In genomic region chr16:20097711-20098374, GRCm38 (mm10) we compare ENCODE assay signal across 8 mouse cellular contexts. TPM values are rescaled to one million over a fixed set of nuclear protein-coding genes. Genes with fewer than 3 reads are reported as not detected.
DNase-seq lines count a peak whose midpoint lies in the region; ATAC-seq and TF ChIP-seq lines count a peak whose summit lies in the region.

No protein-coding gene starts in this region.

- DNase-seq in 416B (ENCODE audit: low read depth): peak; percentile 95
- peak; percentile 98 for DNase-seq in heart, embryonic 10.5 days (ENCODE audit: low spot score)
- peak; percentile 93 for DNase-seq in liver
- DNase-seq in spleen, postnatal 4 days (ENCODE audit: low spot score in 2 of 2): peak; percentile 93 to 95

- H3K4me1 ChIP-seq in bone marrow, adult 2 months (ENCODE audit: control insufficient read depth, insufficient read depth, low read length): no peaks in the 10 kb centered on the region
- H3K4me1 ChIP-seq in embryonic facial prominence, embryonic 15.5 days: no peaks in the 10 kb centered on the region
- no peaks in the 10 kb centered on the region for H3K4me1 ChIP-seq in heart, embryonic 10.5 days
- H3K4me1 ChIP-seq in kidney, embryonic 15.5 days: peaks cover 9% of the 10 kb centered on the region; the same call in 1 of the 2 replicates

- H3K4me3 ChIP-seq in bone marrow, adult 2 months (replicated peaks; ENCODE audit: control insufficient read depth, low read depth, low read length): peak overlapping the region; percentile 92
- peak overlapping the region; percentile 87 for H3K4me3 ChIP-seq in embryonic facial prominence, embryonic 15.5 days (replicated peaks)
- H3K4me3 ChIP-seq in heart, embryonic 10.5 days: peak overlapping the region; percentile 74
- peak overlapping the region; percentile 99 for H3K4me3 ChIP-seq in kidney, embryonic 15.5 days (replicated peaks)

- H3K9me3 ChIP-seq in embryonic facial prominence, embryonic 15.5 days (replicated peaks): 0 out of 2 replicates have a peak, but pooled peaks cover 4% of the 10 kb centered on the region
- no peaks in the 10 kb centered on the region for H3K9me3 ChIP-seq in heart, embryonic 10.5 days
- no peaks in the 10 kb centered on the region; the same call in 1 of the 2 replicates for H3K9me3 ChIP-seq in kidney, embryonic 15.5 days (replicated peaks)

- peak; percentile 90 for ATAC-seq in embryonic facial prominence, embryonic 15.5 days (ENCODE audit: insufficient number of reproducible peaks, low FRiP score, low TSS enrichment, low read depth)
- ATAC-seq in kidney, embryonic 15.5 days (replicated peaks; ENCODE audit: low FRiP score): peak; percentile 95
- peak; percentile 75 for ATAC-seq in monocyte, adult 5-6 weeks (replicated peaks; ENCODE audit: insufficient number of reproducible peaks, low FRiP score, low TSS enrichment, poor library complexity, severe bottlenecking)

- TF ChIP-seq POLR2A in bone marrow, adult 2 months (IDR thresholded peaks at IDR 0.05; ENCODE audit: borderline replicate concordance, control insufficient read depth, low read depth, low read length): no peak; the same call in 1 of the 2 replicates

- under 1% methylated on average over 60 of the region's 61 CpGs for WGBS in bone marrow, adult 2 months
- under 1% methylated on average over 60 of the region's 61 CpGs for WGBS in embryonic facial prominence, embryonic 15.5 days
- WGBS in heart, embryonic 10.5 days: under 1% methylated on average over 61 of the region's 61 CpGs
- under 1% methylated on average over 61 of the region's 61 CpGs for WGBS in kidney, embryonic 15.5 days

- H3K27ac ChIP-seq in bone marrow, adult 2 months (ENCODE audit: control insufficient read depth, insufficient read depth, low read depth, low read length, poor library complexity): peak overlapping the region; percentile 99
- H3K27ac ChIP-seq in embryonic facial prominence, embryonic 15.5 days (replicated peaks): peak overlapping the region; percentile 98
- H3K27ac ChIP-seq in heart, embryonic 10.5 days: peak overlapping the region; percentile 93
- H3K27ac ChIP-seq in kidney, embryonic 15.5 days: peak overlapping the region; percentile 99

- peak overlapping the region; percentile 67 for H3K4me2 ChIP-seq in embryonic facial prominence, embryonic 15.5 days (replicated peaks)
- peak overlapping the region; percentile 54 for H3K4me2 ChIP-seq in kidney, embryonic 15.5 days

- H3K27me3 ChIP-seq in embryonic facial prominence, embryonic 15.5 days: no peaks in the 10 kb centered on the region
- no peaks in the 10 kb centered on the region for H3K27me3 ChIP-seq in heart, embryonic 10.5 days (ENCODE audit: insufficient read depth, poor library complexity, severe bottlenecking)
- no peaks in the 10 kb centered on the region for H3K27me3 ChIP-seq in kidney, embryonic 15.5 days

- peak overlapping the region; percentile 93 for H3K9ac ChIP-seq in embryonic facial prominence, embryonic 15.5 days
- H3K9ac ChIP-seq in kidney, embryonic 15.5 days: peak overlapping the region; percentile 95

- TF ChIP-seq CTCF in bone marrow, adult 2 months (IDR thresholded peaks at IDR 0.05; ENCODE audit: control insufficient read depth, insufficient read depth, low read length): no peak

- H3K36me3 ChIP-seq in embryonic facial prominence, embryonic 15.5 days: peaks cover 5% of the 10 kb centered on the region
- peaks cover 18% of the 10 kb centered on the region for H3K36me3 ChIP-seq in heart, embryonic 10.5 days
- peaks cover 11% of the 10 kb centered on the region; the same call in 1 of the 2 replicates for H3K36me3 ChIP-seq in kidney, embryonic 15.5 days

RNA-seq across cellular contexts. Expression of gene Klhl24, which starts 0.5 kb away (rescaled TPM):
- polyA plus RNA-seq in bone marrow, adult 2 months (2011; ENCODE audit: insufficient read depth, insufficient read length, low replicate concordance, missing spikeins): 8.0 and 14.1 TPM in 2 replicates
- 22.7 and 23.1 TPM in 2 replicates for polyA plus RNA-seq in embryonic facial prominence, embryonic 15.5 days (2015; fragmentation: Nextera tagmentation; extraction: Ambion mirVana)
- polyA plus RNA-seq in heart, embryonic 10.5 days (2016; fragmentation: Nextera tagmentation; extraction: Ambion mirVana): 23.8 and 30.3 TPM in 2 replicates
- polyA plus RNA-seq in kidney, embryonic 15.5 days (2015; fragmentation: Nextera tagmentation; extraction: Ambion mirVana): 32.2 and 33.6 TPM in 2 replicates
- total RNA-seq in monocyte, adult 5-6 weeks (2017): 112 to 133 TPM (median 129 TPM) in 3 replicates

RNA-seq across cellular contexts. Expression of gene Yeats2, which starts 43.0 kb away (rescaled TPM):
- polyA plus RNA-seq in bone marrow, adult 2 months (2011; ENCODE audit: insufficient read depth, insufficient read length, low replicate concordance, missing spikeins): 8.0 and 17.7 TPM in 2 replicates
- polyA plus RNA-seq in embryonic facial prominence, embryonic 15.5 days (2015; fragmentation: Nextera tagmentation; extraction: Ambion mirVana): 28.6 and 30.4 TPM in 2 replicates
- 30.1 and 38.0 TPM in 2 replicates for polyA plus RNA-seq in heart, embryonic 10.5 days (2016; fragmentation: Nextera tagmentation; extraction: Ambion mirVana)
- polyA plus RNA-seq in kidney, embryonic 15.5 days (2015; fragmentation: Nextera tagmentation; extraction: Ambion mirVana): 36.0 and 37.6 TPM in 2 replicates
- 17.9 to 31.5 TPM (median 22.6 TPM) in 3 replicates for total RNA-seq in monocyte, adult 5-6 weeks (2017)

Comparison
In these comparisons a context has a peak if more than half of its experiments do, and no peak if none do; other contexts are left out.
1. Peak in every context shown above with its lines: DNase-seq, ATAC-seq, H3K4me3 ChIP-seq and H3K27ac ChIP-seq.